Mouse (Mus musculus): Measurements from ENCODE around the gene Arglu1. TPM values are rescaled to one million over a fixed set of nuclear protein-coding genes. Genes with fewer than 3 reads are reported as not detected.

Gene Arglu1
- total and polyA plus RNA-seq, 3 experiments: 35.1 to 135 (median 58.5) TPM

DNA sequence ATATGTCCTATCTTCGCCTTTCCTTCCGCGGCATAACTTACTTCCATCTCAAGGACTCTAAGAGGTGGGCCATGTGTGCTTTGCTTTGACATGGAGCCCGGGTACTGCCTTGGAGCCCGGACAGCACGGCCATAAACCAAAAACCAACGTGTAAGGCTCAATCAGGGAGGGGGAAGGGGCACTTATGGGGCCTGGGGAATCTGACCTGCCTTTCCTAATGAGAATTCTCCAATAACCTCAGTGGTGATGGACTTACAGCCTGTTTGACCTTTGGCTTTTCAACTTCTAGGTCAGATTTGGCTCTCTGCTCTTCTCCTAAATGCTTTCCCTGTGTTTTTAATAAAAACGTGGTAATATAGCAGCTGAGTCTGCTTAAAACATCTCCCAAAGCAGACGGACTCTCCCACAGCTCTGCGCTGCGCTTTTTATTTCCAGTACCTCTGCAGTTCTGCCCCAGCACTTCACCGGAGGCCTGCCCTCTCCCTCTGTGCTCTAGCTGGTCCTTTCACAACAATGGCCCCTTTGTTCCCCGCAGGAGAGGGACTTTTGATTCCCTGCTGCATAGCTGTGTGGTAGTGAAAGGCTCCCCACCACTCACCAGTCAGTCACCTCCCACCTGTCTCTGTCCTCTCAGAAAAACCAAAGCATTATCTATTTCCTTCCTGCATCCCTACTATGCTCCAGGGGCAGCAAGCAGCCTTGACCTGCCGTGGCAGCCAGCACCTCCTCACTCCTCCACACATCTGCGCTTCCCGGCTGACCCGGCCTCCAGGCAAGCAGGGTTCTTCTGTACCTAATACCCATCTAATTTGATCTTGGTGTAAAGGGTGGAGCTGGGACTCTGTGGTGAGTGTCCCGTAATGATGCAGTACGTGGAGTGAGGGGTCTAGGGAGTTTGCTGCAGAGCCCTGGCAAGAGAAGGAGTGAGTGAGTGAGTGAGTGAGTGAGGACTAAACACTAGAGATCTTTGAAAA, 70.8 kb downstream of the Arglu1 start:
- Histone ChIP-seq H3K79me2 (replicated peaks; ENCODE audit: control insufficient read depth, extremely low read depth, insufficient read depth, poor library complexity, severe bottlenecking) (no peaks in the 10 kb centered on the region), H3K4me2 (ENCODE audit: insufficient read depth, low read depth, poor library complexity, severe bottlenecking) (no peak overlapping the region), H3K27ac (ENCODE audit: insufficient read depth, low read depth) (no peak overlapping the region), H3K27me3 (replicated peaks) (no peaks in the 10 kb centered on the region), H3K36me3 (replicated peaks in 1 of 2; ENCODE audit: control insufficient read depth in 1 of 2, insufficient read depth in 1 of 2, low read length in 1 of 2) (no peaks in the 10 kb centered on the region), H3K9me3 (replicated peaks; ENCODE audit: low read length) (peaks cover 67% of the 10 kb centered on the region), H3K4me1 (ENCODE audit: control insufficient read depth in 1 of 2, insufficient read depth in 2 of 2) (no peaks in the 10 kb centered on the region), H3K4me3 (replicated peaks in 1 of 3; ENCODE audit: low read depth in 2 of 3, low read length in 2 of 3, poor library complexity in 1 of 3) (no peak overlapping the region), H3K9ac (ENCODE audit: insufficient read depth, low read depth) (no peak overlapping the region)
- in situ Hi-C loops (cut with MboI; ENCODE audit: low pct_ligation_motif_present, low pct_unique_long_range_greater_than_20kb, low sequenced_read_pairs) (no loop called here), dilution Hi-C loops (cut with MboI; ENCODE audit: extremely low pct_ligation_motif_present, extremely low pct_unique_long_range_greater_than_20kb, low sequenced_read_pairs) (no loop called here)
- TF ChIP-seq GABPA (IDR thresholded peaks at IDR 0.05; ENCODE audit: insufficient replicate concordance, low read depth, low read length) (no peak), TCF12 (IDR thresholded peaks at IDR 0.05; ENCODE audit: low read depth, low read length) (no peak), NRF1 (IDR thresholded peaks at IDR 0.05; ENCODE audit: low read depth, low read length) (no peak), JUND (conservative IDR thresholded peaks at IDR 0.05; ENCODE audit: low read depth, low read length) (no peak), MYC (IDR thresholded peaks at IDR 0.05; ENCODE audit: low read depth, low read length) (no peak), RAD21 (IDR thresholded peaks at IDR 0.05; ENCODE audit: low read depth, low read length) (no peak), MXI1 (IDR thresholded peaks at IDR 0.05; ENCODE audit: low read depth, low read length) (no peak), BHLHE40 (IDR thresholded peaks at IDR 0.05; ENCODE audit: low read depth, low read length) (no peak), RCOR1 (conservative IDR thresholded peaks at IDR 0.05; ENCODE audit: low read depth, low read length) (no peak), KAT2A (IDR thresholded peaks at IDR 0.05; ENCODE audit: insufficient replicate concordance, low read length) (no peak), NELFE (IDR thresholded peaks at IDR 0.05; ENCODE audit: low read depth, low read length) (no peak), MAZ (IDR thresholded peaks at IDR 0.05; ENCODE audit: low read depth, low read length) (no peak), EP300 (IDR thresholded peaks at IDR 0.05; ENCODE audit: low read length) (no peak), ZMIZ1 (IDR thresholded peaks at IDR 0.05; ENCODE audit: low read depth, low read length) (no peak), CHD1 (IDR thresholded peaks at IDR 0.05; ENCODE audit: low read depth, low read length) (no peak), SMC3 (IDR thresholded peaks at IDR 0.05; ENCODE audit: low read depth, low read length) (no peak), ZC3H11A (IDR thresholded peaks at IDR 0.05; ENCODE audit: low read depth, low read length) (no peak), USF1 (IDR thresholded peaks at IDR 0.05; ENCODE audit: low read depth, low read length) (no peak), CHD2 (IDR thresholded peaks at IDR 0.05; ENCODE audit: low read length) (no peak), CTCF (conservative IDR thresholded peaks at IDR 0.05 in 1 of 2, IDR thresholded peaks at IDR 0.05 in 1 of 2; ENCODE audit: low read depth in 2 of 2, low read length in 2 of 2) (no peak)
- DNase-seq (ENCODE audit: extremely low read depth): no peak

Other genes with a start within 250 kb of the Arglu1 start
- 0.21 and 0.25 TPM in 2 replicates for gene Efnb2, start 29.3 kb downstream of the Arglu1 start, total RNA-seq (2012; rRNA removed)
- not detected in 2 replicates for gene Efnb2, start 29.3 kb downstream of the Arglu1 start, total RNA-seq (2014; rRNA removed)
- gene Efnb2, start 29.3 kb downstream of the Arglu1 start, polyA plus RNA-seq (2012; ENCODE audit: insufficient read length, low read depth): 0.06 and 0.12 TPM in 2 replicates